Mouse (Mus musculus) layer of hippocampus, adult 18-20 months (tissue): ENCODE measurements at regions not wholly inside any gene's neighbourhood (a gene's known extent, or its start where the extent isn't known, plus 50 kb on each side); places are given as distances from the start of the nearest gene placed in this dataset.

Source experiments
- DNase-seq, 2 experiments: peaks; one replicate each; pipeline ENCODE4 v3.0.0; 2022; ENCODE audit warnings: low spot score in 2 of 2

DNA sequence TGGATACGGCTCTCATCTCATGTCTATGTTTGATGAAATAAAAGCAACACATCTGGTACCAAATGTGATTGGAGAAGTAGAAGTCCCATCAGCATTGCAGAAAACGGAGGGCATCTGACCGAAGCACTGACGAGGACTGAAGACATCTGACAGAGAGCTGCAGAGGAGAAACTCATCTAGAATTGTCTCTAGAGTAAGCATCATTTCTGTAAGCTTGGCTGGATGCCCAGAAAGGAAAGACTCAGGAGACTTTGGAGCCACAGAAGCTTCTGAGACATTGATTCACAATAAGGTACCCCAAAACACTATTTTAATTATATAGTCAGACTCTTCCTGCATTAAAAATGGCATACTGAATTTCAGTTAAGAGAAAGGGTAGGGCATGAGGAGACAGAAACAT is 326.6 kb downstream of the Gm597 start:
- DNase-seq, result peak in 1 of 2 experiments; percentile 6

DNA sequence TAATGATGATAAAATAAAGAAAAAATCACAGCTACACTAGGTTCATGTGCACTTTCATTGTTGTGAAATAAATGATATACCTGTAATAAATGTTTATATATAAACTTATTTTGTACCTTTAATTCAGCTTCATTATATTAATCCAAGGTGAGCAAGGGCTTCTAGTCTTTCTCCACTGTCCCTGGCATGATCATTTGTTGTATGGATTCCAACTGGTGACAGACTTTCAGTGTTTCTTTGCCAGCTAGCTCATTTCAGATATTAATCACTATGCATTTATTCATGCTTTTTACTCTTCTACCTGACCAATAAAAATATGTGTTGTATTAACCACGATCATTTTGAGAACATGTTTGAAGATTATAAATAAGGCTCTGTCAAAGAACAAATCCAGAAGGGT is 354.7 kb downstream of the Gm597 start:
- no peak for DNase-seq
